Mouse (Mus musculus) ES-E14 (cell line): ENCODE measurements around the gene Fam189a2.

Experiments
- CHD2 ChIP-seq: IDR thresholded peaks from 2 replicates; pipeline ENCODE4 v1.6.1; 2014; ENCODE audit warnings: mild to moderate bottlenecking, low read depth, low read length, inconsistent platforms
- HCFC1 ChIP-seq: IDR thresholded peaks from 2 replicates; pipeline ENCODE4 v1.6.1; 2012; ENCODE audit warnings: low read length, inconsistent platforms, borderline replicate concordance; ENCODE audit not compliant: insufficient read depth
- MAFK ChIP-seq: IDR thresholded peaks from 2 replicates; pipeline ENCODE4 v1.6.1; 2014; ENCODE audit warnings: mild to moderate bottlenecking, low read depth, low read length, inconsistent platforms; ENCODE audit not compliant: insufficient read depth
- ZC3H11A ChIP-seq: IDR thresholded peaks from 2 replicates; pipeline ENCODE4 v1.6.1; 2012; ENCODE audit warnings: low read depth, mild to moderate bottlenecking, inconsistent platforms, low read length, borderline replicate concordance
- ZNF384 ChIP-seq: IDR thresholded peaks from 2 replicates; pipeline ENCODE4 v1.6.1; 2012; ENCODE audit warnings: low read depth, low read length, inconsistent platforms

- TF ChIP-seq ZNF384 = no peak
- no peak for TF ChIP-seq MAFK
- TF ChIP-seq HCFC1 = no peak
- TF ChIP-seq ZC3H11A = no peak
- no peak for TF ChIP-seq CHD2
Measured at GRCm38 (mm10) chr19:24077658-24078057, 46.8 kb upstream of the Fam189a2 start.
